Mouse (Mus musculus) stomach, embryonic 15.5 days (tissue): Measurements from ENCODE around the gene Lrch1. TPM values are rescaled to one million over a fixed set of nuclear protein-coding genes. Genes with fewer than 3 reads are reported as not detected.

ENCODE experiments used
- ATAC-seq: fragments of 200-750 bp; cut with Nextera tagmentation; 2 replicates; pipeline ENCODE4 v1.8.0; 2017; ENCODE audit warnings: low read depth, moderate number of reproducible peaks, moderate TSS enrichment; ENCODE audit not compliant: insufficient read depth, low FRiP score
- H3K27ac ChIP-seq: fragments of 300-500 bp; sonication (generic); 2 replicates; pipeline ENCODE4 v1.5.1; 2015; ENCODE audit warnings: mild to moderate bottlenecking, inconsistent platforms
- H3K27me3 ChIP-seq: fragments of 300-500 bp; sonication (generic); replicated peaks from 2 replicates; pipeline ENCODE4 v1.6.1; 2015; ENCODE audit warnings: inconsistent platforms
- H3K36me3 ChIP-seq: fragments of 300-500 bp; sonication (generic); 2 replicates; pipeline ENCODE4 v1.6.1; 2015; ENCODE audit warnings: inconsistent platforms
- H3K4me1 ChIP-seq: fragments of 300-500 bp; sonication (generic); 2 replicates; pipeline ENCODE4 v1.6.1; 2015; ENCODE audit warnings: inconsistent platforms
- H3K4me2 ChIP-seq: fragments of 300-500 bp; sonication (generic); 2 replicates; pipeline ENCODE4 v1.6.1; 2015; ENCODE audit warnings: mild to moderate bottlenecking, inconsistent platforms
- H3K4me3 ChIP-seq: fragments of 300-500 bp; sonication (generic); replicated peaks from 2 replicates; pipeline ENCODE4 v1.5.1; 2015; ENCODE audit warnings: inconsistent platforms
- H3K9ac ChIP-seq: fragments of 300-500 bp; sonication (generic); 2 replicates; pipeline ENCODE4 v1.6.1; 2015; ENCODE audit warnings: inconsistent platforms
- H3K9me3 ChIP-seq: fragments of 300-500 bp; sonication (generic); 2 replicates; pipeline ENCODE4 v1.6.1; 2016; ENCODE audit warnings: inconsistent platforms
- WGBS: fragments of 180-500 bp; shearing (Covaris S2); methylation state at CpG from one replicate; pipeline ENCODE4 v1.1.7; 2015; 5-methylcytosine and 5-hydroxymethylcytosine counted together
- polyA plus RNA-seq: library from polyadenylated mRNA; unstranded; fragments of >200 nt; fragmentation: Nextera tagmentation; extraction: Ambion mirVana; gene quantifications from 2 replicates; pipeline ENCODE4 v1.2.1, GENCODE M21; 2015

The Lrch1 gene
- polyA plus RNA-seq: 12.4 and 13.9 TPM in 2 replicates

- under 1% methylated on average over 63 of the region's 65 CpGs for WGBS
- ATAC-seq: peak; percentile 80
- peak within 1 kb of the TSS; percentile 86 for H3K4me2 ChIP-seq
These were observed at the start of gene Lrch1 for GRCm38 (mm10) chr14:74947376-74948013. Gene Lrch1, minus strand, starts transcription at chr14:74947876.

GRCm38 (mm10) chr14:74997041-74997440 is 49.4 kb upstream of the Lrch1 start:
- 88% methylated on average over 2 of the region's 2 CpGs for WGBS
- H3K4me2 ChIP-seq: no peak overlapping the region
- no peak for ATAC-seq
- H3K27me3 ChIP-seq: no peaks in the 10 kb centered on the region
- no peaks in the 10 kb centered on the region for H3K36me3 ChIP-seq
- H3K27ac ChIP-seq: no peak overlapping the region
- H3K4me3 ChIP-seq: no peak overlapping the region
- H3K9ac ChIP-seq: no peak overlapping the region
- H3K4me1 ChIP-seq: no peaks in the 10 kb centered on the region
- no peaks in the 10 kb centered on the region for H3K9me3 ChIP-seq

More at GRCm38 (mm10) chr14:74947376-74948013, at the start of gene Lrch1:
- Histone ChIP-seq H3K36me3 (no peaks in the 10 kb centered on the region), H3K27ac (peak within 1 kb of the TSS; percentile 92), H3K27me3 (no peaks in the 10 kb centered on the region), H3K4me3 (peak within 1 kb of the TSS; percentile 81), H3K4me1 (peaks cover 20% of the 10 kb centered on the region; the same call in 1 of the 2 replicates), H3K9ac (peak within 1 kb of the TSS; percentile 70), H3K9me3 (no peaks in the 10 kb centered on the region)

- no peaks in the 10 kb centered on the region for H3K27me3 ChIP-seq
- no peak overlapping the region for H3K9ac ChIP-seq
- no peaks in the 10 kb centered on the region for H3K9me3 ChIP-seq
- no peak overlapping the region for H3K27ac ChIP-seq
- H3K36me3 ChIP-seq: no peaks in the 10 kb centered on the region
- no peaks in the 10 kb centered on the region for H3K4me1 ChIP-seq
- H3K4me2 ChIP-seq: no peak overlapping the region
- 50% methylated on average over 3 of the region's 3 CpGs for WGBS
- ATAC-seq: no peak
- no peak overlapping the region for H3K4me3 ChIP-seq
These were observed 48.9 kb upstream of the Lrch1 start for GRCm38 (mm10) chr14:74996556-74996955.

DNA sequence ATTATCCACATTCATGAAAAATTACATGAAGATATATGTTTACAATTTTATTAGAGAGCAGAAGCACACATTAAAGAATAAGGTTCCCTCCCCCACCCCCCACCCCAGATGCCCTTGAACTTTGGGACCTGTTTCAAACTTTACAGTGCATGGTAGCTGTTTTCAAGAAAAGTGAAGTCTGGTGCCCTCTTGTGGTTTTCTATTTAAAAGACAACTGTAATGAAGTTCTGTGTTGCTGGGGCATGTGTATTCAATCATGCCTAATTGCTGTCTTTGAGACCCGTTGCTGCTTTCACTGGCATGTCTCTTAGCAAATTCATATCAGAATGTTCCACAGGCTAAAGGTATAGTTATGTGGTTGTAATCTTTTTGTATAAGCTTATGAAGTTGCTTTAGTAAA is 42.8 kb upstream of the Lrch1 start:
- WGBS: 4% methylated on average over 1 of the region's 1 CpGs
- Histone ChIP-seq H3K9me3 (no peaks in the 10 kb centered on the region), H3K9ac (no peak overlapping the region), H3K4me3 (no peak overlapping the region), H3K27me3 (no peaks in the 10 kb centered on the region), H3K27ac (no peak overlapping the region), H3K4me1 (no peaks in the 10 kb centered on the region), H3K36me3 (no peaks in the 10 kb centered on the region), H3K4me2 (no peak overlapping the region)
- no peak for ATAC-seq

DNA sequence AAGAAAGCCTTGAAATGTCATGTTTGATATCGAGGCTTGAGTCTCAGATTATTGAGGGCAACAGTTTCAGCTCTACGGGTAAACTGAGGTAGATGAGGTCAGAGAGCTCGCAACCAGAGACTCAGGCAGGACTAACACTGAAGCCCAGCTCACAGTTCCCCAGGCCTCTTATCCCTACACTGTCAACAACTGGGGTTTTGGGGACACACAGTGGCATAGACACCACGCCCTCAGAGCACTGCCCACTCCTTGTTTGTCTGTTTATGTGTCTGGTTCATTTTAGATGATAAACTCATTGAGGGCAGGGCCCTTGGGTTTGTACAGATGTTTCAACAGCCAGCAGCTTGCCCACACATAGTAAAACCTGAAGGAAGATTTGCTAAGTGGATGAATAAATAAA is 42.2 kb upstream of the Lrch1 start:
- no peak overlapping the region for H3K4me3 ChIP-seq
- H3K9ac ChIP-seq: no peak overlapping the region
- H3K27me3 ChIP-seq: no peaks in the 10 kb centered on the region
- WGBS: 83% methylated on average over 4 of the region's 4 CpGs
- no peaks in the 10 kb centered on the region for H3K9me3 ChIP-seq
- no peak for ATAC-seq
- H3K4me2 ChIP-seq: no peak overlapping the region
- no peak overlapping the region for H3K27ac ChIP-seq
- H3K4me1 ChIP-seq: no peaks in the 10 kb centered on the region
- H3K36me3 ChIP-seq: no peaks in the 10 kb centered on the region

DNA sequence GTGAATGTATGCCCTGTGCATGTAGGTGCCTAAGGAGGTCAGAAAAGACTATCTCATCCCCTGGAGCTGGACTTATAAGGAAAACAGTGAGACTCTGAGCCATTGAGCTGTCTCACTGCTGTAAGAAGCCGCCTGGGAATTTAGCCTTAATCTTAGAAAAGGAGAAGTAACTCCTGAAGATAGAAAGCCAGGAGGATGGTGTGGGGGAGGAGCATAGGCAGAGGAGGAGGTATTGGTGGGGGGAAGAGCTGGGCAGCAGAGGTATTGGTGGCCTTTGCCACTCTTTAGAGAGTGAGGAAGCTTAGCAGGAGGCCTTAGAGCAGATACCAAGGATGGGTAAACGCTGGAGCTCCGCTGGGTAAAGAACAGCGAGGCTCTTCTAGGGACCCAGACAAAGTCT is 41.6 kb upstream of the Lrch1 start:
- Histone ChIP-seq H3K27ac (no peak overlapping the region), H3K4me3 (no peak overlapping the region), H3K36me3 (no peaks in the 10 kb centered on the region), H3K9ac (no peak overlapping the region), H3K4me2 (no peak overlapping the region), H3K9me3 (no peaks in the 10 kb centered on the region), H3K4me1 (no peaks in the 10 kb centered on the region), H3K27me3 (no peaks in the 10 kb centered on the region)
- ATAC-seq: no peak
- WGBS: 53% methylated on average over 4 of the region's 4 CpGs

DNA sequence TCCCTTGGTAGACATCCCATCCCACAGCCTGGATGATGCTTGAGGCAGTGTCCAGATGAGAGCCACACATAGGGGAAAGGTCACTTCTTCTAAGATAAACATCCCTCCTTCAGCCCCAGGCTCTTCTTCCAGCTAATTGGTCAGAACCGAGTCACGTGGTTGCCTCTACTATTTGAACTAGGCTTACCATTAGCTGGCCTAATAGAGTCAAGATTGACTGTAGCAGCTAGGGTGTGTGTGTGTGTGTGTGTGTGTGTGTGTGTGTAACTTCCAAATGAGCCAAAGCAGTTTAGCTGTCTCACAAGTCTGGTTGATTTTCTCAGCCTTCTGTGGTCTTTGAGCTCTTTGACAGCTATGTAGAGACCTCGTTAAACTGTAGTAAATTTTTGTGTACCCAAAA is 38.9 kb upstream of the Lrch1 start:
- no peaks in the 10 kb centered on the region for H3K36me3 ChIP-seq
- no peak overlapping the region for H3K27ac ChIP-seq
- no peak overlapping the region for H3K4me2 ChIP-seq
- no peaks in the 10 kb centered on the region for H3K27me3 ChIP-seq
- 55% methylated on average over 3 of the region's 3 CpGs for WGBS
- H3K9ac ChIP-seq: no peak overlapping the region
- no peak overlapping the region for H3K4me3 ChIP-seq
- no peak for ATAC-seq
- no peaks in the 10 kb centered on the region for H3K9me3 ChIP-seq
- H3K4me1 ChIP-seq: no peaks in the 10 kb centered on the region

DNA sequence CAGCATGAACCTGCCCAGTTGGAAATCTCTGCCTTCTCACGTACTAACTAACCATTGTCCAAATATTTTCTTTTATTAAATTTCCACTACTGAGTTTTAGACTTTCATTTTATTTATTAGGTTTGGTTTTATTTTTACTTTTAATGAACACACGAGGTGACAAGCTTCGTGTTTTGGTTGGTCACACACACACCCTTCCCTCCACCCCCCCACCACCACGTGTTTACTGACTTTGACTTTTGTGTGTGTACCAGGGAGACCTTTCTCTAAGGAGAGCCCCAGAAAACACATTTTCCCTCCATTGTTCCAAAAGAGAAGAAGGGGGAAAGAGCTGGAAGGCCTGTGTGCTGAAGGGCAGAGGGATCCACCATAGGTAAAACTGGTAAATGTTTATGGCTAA is 38.0 kb upstream of the Lrch1 start:
- Histone ChIP-seq H3K4me1 (no peaks in the 10 kb centered on the region), H3K9me3 (no peaks in the 10 kb centered on the region), H3K36me3 (no peaks in the 10 kb centered on the region), H3K4me2 (no peak overlapping the region), H3K9ac (no peak overlapping the region), H3K27me3 (no peaks in the 10 kb centered on the region), H3K4me3 (no peak overlapping the region), H3K27ac (no peak overlapping the region)
- ATAC-seq: no peak
- 44% methylated on average over 4 of the region's 4 CpGs for WGBS

GRCm38 (mm10) chr14:74984817-74985391 is 37.2 kb upstream of the Lrch1 start:
- H3K4me1 ChIP-seq: no peaks in the 10 kb centered on the region
- no peaks in the 10 kb centered on the region for H3K9me3 ChIP-seq
- no peak for ATAC-seq
- no peak overlapping the region for H3K4me3 ChIP-seq
- H3K9ac ChIP-seq: no peak overlapping the region
- H3K27ac ChIP-seq: no peak overlapping the region
- H3K27me3 ChIP-seq: no peaks in the 10 kb centered on the region
- WGBS: 68% methylated on average over 7 of the region's 7 CpGs
- no peaks in the 10 kb centered on the region for H3K36me3 ChIP-seq
- H3K4me2 ChIP-seq: no peak overlapping the region

DNA sequence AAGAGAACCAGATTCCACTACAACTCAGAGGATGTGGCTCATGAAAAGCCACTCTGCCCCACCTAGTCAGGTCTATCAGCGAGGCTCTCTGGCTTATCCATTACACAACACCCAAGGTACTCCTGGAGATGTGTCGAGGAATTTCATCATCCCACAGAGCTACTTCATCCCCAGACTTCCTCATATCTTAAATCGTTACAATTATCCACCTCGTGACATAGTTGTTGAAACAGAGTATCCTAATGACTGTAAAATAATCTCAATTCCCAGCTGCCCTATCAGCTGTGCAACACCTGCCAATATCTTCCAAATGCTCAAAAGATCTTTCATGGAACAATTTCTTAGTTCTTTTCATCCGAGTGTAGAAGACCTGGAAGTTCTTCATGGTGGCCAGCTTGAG is 35.4 kb upstream of the Lrch1 start:
- 74% methylated on average over 5 of the region's 5 CpGs for WGBS
- ATAC-seq: no peak
- Histone ChIP-seq H3K36me3 (no peaks in the 10 kb centered on the region), H3K9ac (no peak overlapping the region), H3K4me3 (no peak overlapping the region), H3K4me2 (no peak overlapping the region), H3K9me3 (no peaks in the 10 kb centered on the region), H3K27ac (no peak overlapping the region), H3K27me3 (no peaks in the 10 kb centered on the region), H3K4me1 (no peaks in the 10 kb centered on the region)

- Histone ChIP-seq H3K9me3 (no peaks in the 10 kb centered on the region), H3K27ac (no peak overlapping the region), H3K4me3 (no peak overlapping the region), H3K4me2 (no peak overlapping the region), H3K9ac (no peak overlapping the region), H3K36me3 (no peaks in the 10 kb centered on the region), H3K27me3 (no peaks in the 10 kb centered on the region), H3K4me1 (no peaks in the 10 kb centered on the region)
- WGBS: 45% methylated on average over 3 of the region's 3 CpGs
- ATAC-seq: no peak
These were observed 33.3 kb upstream of the Lrch1 start for GRCm38 (mm10) chr14:74981016-74981415.

- H3K9me3 ChIP-seq: no peaks in the 10 kb centered on the region
- H3K9ac ChIP-seq: no peak overlapping the region
- H3K4me1 ChIP-seq: 0 out of 2 replicates have a peak, but pooled peaks cover 3% of the 10 kb centered on the region
- H3K4me3 ChIP-seq: no peak overlapping the region
- ATAC-seq: no peak
- WGBS: 76% methylated on average over 6 of the region's 6 CpGs
- no peaks in the 10 kb centered on the region for H3K27me3 ChIP-seq
- no peak overlapping the region for H3K4me2 ChIP-seq
- no peak overlapping the region for H3K27ac ChIP-seq
- no peaks in the 10 kb centered on the region for H3K36me3 ChIP-seq
These were observed 29.3 kb upstream of the Lrch1 start for GRCm38 (mm10) chr14:74976972-74977371.
